Mouse (Mus musculus) retina, embryonic 14.5 days (tissue): ENCODE data around the gene Rpp25l.

Experiments used
- DNase-seq: peaks from one replicate; pipeline ENCODE4 v3.0.0-alpha.2; 2015; ENCODE audit warnings: low spot score

Rpp25l gene

GRCm38 (mm10) chr4:41671500-41671899 is 41.8 kb downstream of the Rpp25l start:
- no peak for DNase-seq

DNA sequence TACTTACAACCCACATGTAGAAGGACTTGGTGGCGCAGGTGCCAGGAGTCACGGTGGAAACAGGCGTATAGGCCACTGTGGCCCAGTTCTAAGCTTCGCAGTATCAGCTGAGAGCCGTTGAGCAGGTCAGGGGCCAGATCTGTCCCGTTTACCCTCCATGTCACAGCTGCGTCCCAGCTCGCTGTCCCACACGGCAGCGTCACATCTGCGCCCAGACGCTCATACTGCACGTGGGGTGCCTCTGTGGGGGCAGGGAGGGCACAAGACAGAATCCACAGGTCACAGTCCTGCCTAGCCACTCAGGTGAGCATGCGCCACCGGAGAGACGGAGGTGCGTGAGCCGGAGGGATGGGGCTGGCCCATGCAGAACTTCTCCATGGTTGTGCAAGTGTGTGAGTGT is 42.5 kb downstream of the Rpp25l start:
- no peak for DNase-seq

GRCm38 (mm10) chr4:41666646-41667045 is 46.7 kb downstream of the Rpp25l start:
- DNase-seq = no peak

DNA sequence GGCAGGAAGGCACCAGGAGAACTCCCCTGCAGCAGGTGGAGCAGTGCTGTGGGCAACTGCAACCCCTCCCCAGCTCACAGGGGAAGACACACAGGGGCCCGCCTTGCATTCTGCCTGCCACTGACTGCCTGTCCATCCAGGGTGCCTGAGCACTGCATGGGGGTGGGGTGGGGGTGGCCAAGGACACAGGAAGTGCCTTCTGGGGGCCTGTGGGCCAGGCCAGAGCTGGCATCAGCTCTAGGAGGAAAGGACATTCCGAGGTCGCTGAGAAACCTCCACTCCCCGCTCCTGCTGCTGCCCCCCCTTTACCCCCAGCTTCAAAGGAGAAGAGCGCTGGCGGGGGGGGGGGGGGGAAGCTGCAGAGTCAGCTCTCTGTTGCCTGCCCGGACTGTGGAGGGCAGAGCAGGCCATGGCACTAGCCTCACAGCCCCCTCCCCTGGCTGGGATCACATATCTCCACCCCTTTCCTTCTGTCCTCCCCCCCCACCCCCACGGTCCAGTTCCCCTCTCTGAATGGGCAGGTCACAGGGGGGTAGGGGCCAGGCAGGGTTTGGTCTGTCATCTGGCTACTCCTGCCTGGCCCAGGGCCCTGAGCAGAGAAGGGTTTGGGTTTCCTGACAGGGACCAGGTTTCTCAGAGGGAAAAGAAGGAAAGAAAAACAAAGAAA is 48.2 kb downstream of the Rpp25l start:
- no peak for DNase-seq

DNA sequence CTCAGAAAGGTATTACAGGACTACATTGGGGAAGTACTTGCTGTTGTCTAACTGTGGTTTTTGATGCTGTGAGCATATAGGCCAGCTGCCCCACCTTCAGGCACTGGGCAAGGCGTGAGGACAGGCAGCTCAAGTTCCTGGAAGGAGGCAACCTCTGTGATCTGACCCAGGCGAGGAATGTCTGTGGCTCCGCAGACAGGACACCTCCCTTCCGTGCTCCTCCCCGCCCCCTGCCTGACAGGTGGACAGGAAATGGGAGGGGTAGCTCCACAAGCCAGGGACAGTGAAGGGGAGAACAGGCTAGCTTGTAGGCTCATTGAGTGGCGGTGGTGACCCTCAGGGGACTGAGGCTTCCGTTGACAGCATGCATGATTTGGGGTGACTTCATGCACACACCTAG is 48.8 kb downstream of the Rpp25l start:
- DNase-seq = no peak

DNA sequence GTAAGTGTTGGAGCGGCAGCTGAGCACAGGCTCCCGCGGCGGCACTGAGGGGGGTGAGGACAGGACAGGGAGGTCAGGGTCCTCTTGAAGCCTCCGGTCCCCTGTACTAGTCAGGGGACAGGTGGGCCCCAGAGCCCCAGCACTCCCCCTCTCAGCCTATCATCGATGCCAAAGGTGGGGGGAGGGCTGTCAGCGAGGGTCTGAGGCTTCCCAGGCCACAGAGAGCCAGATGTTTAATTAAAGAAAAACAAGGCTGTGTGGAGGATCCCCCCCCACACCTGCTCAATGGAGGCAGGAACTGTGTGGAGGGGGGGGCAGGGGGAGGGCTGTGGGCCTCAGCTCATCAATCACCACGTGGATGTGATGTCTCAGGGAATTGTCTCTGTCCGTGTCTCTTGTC is 49.7 kb downstream of the Rpp25l start:
- no peak for DNase-seq

- no peak for DNase-seq
Measured at GRCm38 (mm10) chr4:41662723-41663122, 50.6 kb downstream of the Rpp25l start.
